Mouse (Mus musculus) testis, adult 2 months (tissue): ENCODE results near the gene Corin. TPM values are rescaled to one million over a fixed set of nuclear protein-coding genes. Genes with fewer than 3 reads are reported as not detected.

Experiments
- H3K27ac ChIP-seq: fragments of 200-500 bp; 2 replicates; pipeline ENCODE4 v1.5.1; 2012; ENCODE audit warnings: low read depth, low read length; ENCODE audit not compliant: control insufficient read depth, insufficient read depth
- H3K27me3 ChIP-seq: fragments of 200-500 bp; 2 replicates; pipeline ENCODE4 v1.6.1; 2012; ENCODE audit warnings: mild to moderate bottlenecking, low read length, moderate library complexity; ENCODE audit not compliant: control insufficient read depth, insufficient read depth
- H3K36me3 ChIP-seq: fragments of 200-500 bp; 2 replicates; pipeline ENCODE4 v1.6.1; 2012; ENCODE audit warnings: mild to moderate bottlenecking, low read length; ENCODE audit not compliant: control insufficient read depth, insufficient read depth
- H3K4me1 ChIP-seq: fragments of 200-500 bp; 2 replicates; pipeline ENCODE4 v1.6.1; 2012; ENCODE audit warnings: low read length; ENCODE audit not compliant: control insufficient read depth, insufficient read depth
- H3K4me3 ChIP-seq: fragments of 200-500 bp; 2 replicates; pipeline ENCODE4 v1.5.1; 2012; ENCODE audit warnings: low read depth, mild to moderate bottlenecking, low read length, moderate library complexity, mixed read lengths; ENCODE audit not compliant: control insufficient read depth
- CTCF ChIP-seq: fragments of 200-500 bp; IDR thresholded peaks from 2 replicates; pipeline ENCODE4 v1.5.1; 2012; ENCODE audit warnings: low read depth, mild to moderate bottlenecking, inconsistent platforms, low read length, moderate library complexity; ENCODE audit not compliant: control insufficient read depth, insufficient read depth, insufficient replicate concordance
- POLR2A ChIP-seq: fragments of 200-500 bp; IDR thresholded peaks from 2 replicates; pipeline ENCODE4 v1.6.1; 2012; ENCODE audit warnings: low read depth, mild to moderate bottlenecking, inconsistent platforms, low read length, moderate library complexity; ENCODE audit not compliant: control insufficient read depth
- polyA plus RNA-seq: library from polyadenylated mRNA; depleted of rRNA; stranded (reverse); fragments of >200 nt; gene quantifications from 2 replicates; pipeline ENCODE4 v1.2.3, GENCODE M21; 2012

Corin gene
- polyA plus RNA-seq, 1 experiment: 11.2 TPM

DNA sequence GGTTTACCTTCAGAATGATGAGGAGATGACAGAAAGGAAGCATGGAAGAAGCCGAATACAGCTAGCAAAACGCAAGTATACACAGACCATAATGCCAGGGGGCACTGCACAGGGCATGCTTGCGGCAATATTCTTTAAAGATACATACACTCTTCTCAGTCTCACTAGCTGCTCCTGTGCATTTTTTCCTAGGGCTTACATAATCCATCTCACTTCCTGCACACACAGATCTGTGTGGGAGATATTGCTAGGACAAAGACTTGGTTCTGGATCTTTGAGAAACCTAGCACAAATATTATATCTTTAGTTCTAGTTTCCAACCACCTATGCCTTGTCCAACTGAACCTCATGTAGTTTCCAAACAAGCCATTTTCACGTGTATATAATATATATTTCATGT lies 189.0 kb downstream of the Corin start:
- peaks cover 3% of the 10 kb centered on the region; the same call in 1 of the 2 replicates for H3K4me1 ChIP-seq
- H3K27ac ChIP-seq: no peak overlapping the region
- no peaks in the 10 kb centered on the region for H3K27me3 ChIP-seq
- no peak for TF ChIP-seq CTCF
- TF ChIP-seq POLR2A: no peak
- H3K36me3 ChIP-seq: no peaks in the 10 kb centered on the region
- H3K4me3 ChIP-seq: no peak overlapping the region

DNA sequence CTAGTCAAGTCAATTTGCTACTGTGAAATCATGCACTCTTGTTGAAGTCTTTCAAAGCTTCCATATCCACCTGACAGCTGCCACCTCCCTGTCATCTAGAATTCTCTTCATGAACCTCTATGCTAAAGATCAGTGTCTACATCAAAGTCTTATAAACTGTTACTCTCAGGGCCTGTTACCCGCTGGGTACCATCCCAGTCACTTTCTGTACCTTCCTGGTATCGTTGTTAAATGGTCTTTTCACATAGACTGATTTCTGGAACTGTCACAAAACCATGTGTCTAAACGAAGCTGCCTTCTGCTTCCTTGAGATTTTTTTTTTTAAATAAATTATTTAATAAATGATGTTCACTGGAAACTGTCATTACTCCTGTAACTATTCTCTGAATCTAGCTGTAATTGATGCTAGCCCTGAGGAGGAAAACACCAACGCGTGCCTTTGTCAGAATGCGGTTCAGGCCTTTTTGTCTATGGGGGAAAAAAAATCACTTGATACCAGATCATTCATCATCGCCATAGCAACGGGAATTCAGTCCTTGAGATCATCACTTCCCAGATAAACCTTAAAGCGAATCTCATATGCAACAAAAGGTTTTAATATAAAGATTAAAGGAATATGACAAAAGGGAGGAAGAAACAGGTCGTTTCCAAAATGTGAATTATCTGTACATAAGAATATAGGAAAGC lies 205.7 kb downstream of the Corin start:
- H3K4me1 ChIP-seq: no peaks in the 10 kb centered on the region
- no peak overlapping the region for H3K27ac ChIP-seq
- no peak overlapping the region for H3K4me3 ChIP-seq
- H3K27me3 ChIP-seq: no peaks in the 10 kb centered on the region
- TF ChIP-seq CTCF (no peak), POLR2A (no peak)
- H3K36me3 ChIP-seq: no peaks in the 10 kb centered on the region

DNA sequence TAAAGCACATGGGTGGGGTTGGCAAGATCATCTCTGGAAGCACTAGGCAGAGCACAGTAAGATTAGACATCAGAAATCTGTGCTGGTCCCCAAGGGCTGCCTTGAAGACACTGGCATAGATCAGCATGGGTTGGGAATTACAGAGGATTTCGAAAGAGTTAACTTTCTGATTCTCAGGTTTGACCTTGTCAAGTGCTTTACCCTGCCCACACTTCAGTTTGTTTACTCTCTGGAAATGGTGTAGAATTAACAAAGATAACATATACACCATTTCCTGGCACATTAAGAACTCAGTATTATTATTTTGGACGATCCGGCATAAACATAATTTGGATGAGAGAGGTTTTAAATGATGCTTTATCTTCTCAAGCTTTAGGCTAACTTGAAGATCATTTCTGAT lies 219.2 kb downstream of the Corin start:
- H3K4me1 ChIP-seq: no peaks in the 10 kb centered on the region
- no peak overlapping the region for H3K27ac ChIP-seq
- no peak for TF ChIP-seq CTCF
- no peak for TF ChIP-seq POLR2A
- H3K27me3 ChIP-seq: no peaks in the 10 kb centered on the region
- no peaks in the 10 kb centered on the region for H3K36me3 ChIP-seq
- no peak overlapping the region for H3K4me3 ChIP-seq

DNA sequence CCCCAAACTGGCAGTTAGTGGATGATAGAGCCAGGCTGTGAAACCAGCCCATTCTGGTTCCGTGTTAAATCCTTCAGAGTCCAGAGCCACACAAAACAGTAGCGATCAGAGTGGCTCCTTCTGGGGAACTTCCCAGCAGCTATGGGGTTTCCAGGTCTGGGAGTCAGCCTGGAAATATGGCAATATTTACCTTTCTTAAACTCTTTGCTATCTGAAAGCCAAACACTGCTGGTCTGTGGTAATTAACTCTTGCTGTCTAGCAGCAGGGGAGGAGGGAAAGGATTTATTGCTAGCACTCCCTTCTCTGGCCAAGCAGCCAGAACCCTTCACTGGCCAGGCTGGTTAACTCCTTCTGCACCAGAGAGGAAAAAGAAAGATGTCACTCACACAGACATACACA lies 221.4 kb downstream of the Corin start:
- Histone ChIP-seq H3K27me3 (no peaks in the 10 kb centered on the region), H3K27ac (no peak overlapping the region), H3K4me3 (no peak overlapping the region), H3K36me3 (no peaks in the 10 kb centered on the region), H3K4me1 (no peaks in the 10 kb centered on the region)
- TF ChIP-seq POLR2A (no peak), CTCF (no peak)

DNA sequence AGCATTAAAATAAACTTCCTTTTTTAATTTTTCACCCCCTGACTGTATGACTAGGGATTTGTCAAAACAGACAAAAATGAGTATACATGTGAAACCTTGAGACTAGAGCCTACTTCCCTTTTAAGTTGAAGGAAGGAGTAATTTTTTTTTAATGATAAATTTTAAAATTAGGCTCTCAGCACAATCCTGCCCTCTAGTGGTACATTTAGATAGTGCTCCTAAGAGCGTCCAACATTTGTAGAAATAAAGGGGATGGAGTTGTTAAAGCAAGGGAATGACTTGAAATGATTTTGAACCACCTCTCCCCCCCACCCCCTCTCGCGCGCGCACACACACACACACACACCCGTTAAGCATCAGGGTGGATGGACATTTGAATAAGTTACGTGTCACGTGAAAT lies 234.6 kb downstream of the Corin start:
- H3K36me3 ChIP-seq: no peaks in the 10 kb centered on the region
- no peaks in the 10 kb centered on the region for H3K27me3 ChIP-seq
- TF ChIP-seq POLR2A (no peak), CTCF (peak; percentile 12; the same call in 1 of the 2 replicates)
- no peak overlapping the region for H3K4me3 ChIP-seq
- no peak overlapping the region for H3K27ac ChIP-seq
- H3K4me1 ChIP-seq: no peaks in the 10 kb centered on the region

DNA sequence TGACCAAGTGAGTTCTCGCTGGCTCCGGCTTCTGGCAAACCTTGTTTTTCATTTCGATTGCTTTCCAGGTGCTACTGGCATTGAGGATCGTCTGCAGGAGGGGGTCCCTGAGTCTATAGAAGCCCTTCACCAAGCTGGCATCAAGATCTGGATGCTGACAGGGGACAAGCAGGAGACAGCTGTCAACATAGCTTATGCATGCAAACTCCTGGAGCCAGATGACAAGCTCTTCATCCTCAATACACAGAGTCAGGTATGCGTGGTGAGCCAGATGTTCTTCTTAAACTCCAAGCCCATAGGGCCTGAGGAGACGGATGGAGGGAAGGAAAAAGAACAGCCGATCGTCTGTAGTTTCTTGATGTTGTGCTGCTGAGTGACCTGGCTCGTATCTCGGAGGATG lies 235.1 kb downstream of the Corin start:
- Histone ChIP-seq H3K27ac (no peak overlapping the region), H3K4me3 (no peak overlapping the region), H3K36me3 (no peaks in the 10 kb centered on the region), H3K27me3 (no peaks in the 10 kb centered on the region), H3K4me1 (no peaks in the 10 kb centered on the region)
- no peak for TF ChIP-seq CTCF
- TF ChIP-seq POLR2A: no peak

DNA sequence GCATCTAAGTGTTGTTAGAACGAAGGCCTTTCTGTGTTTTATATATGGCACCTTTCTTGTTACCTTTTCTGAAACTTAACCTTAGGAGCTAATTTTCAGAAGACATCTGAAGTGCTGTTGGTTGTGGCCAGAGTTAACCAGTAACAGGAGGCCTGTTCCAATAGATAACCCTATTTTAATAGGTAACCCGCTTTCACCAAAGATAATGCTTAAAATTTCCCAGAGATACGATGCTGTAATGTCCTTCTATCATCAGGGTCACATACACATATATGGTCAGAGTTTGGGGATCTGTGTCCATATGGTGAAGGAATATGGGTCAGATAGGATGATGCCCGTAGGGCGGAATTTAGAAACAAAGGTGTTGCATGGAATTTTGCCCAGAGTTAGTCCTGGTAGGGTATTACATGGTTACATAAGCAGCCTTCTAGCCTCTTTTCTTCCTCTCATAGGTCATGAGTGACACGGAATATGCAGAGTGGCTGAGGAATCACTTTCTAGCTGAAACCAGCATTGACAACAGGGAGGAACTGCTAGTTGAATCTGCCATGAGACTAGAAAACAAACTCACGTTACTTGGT lies 237.2 kb downstream of the Corin start:
- no peak overlapping the region for H3K27ac ChIP-seq
- H3K4me3 ChIP-seq: no peak overlapping the region
- TF ChIP-seq CTCF (no peak), POLR2A (no peak)
- no peaks in the 10 kb centered on the region for H3K27me3 ChIP-seq
- no peaks in the 10 kb centered on the region for H3K36me3 ChIP-seq
- H3K4me1 ChIP-seq: no peaks in the 10 kb centered on the region
